Mouse (Mus musculus) bone marrow, adult 2 months (tissue): ENCODE measurements around the gene Furin.

Experiments used
- CTCF ChIP-seq: fragments of 200-500 bp; IDR thresholded peaks from 2 replicates; pipeline ENCODE4 v1.5.1; 2011; ENCODE audit warnings: low read length, control low read depth; ENCODE audit not compliant: control insufficient read depth, insufficient read depth
- POLR2A ChIP-seq: fragments of 200-500 bp; IDR thresholded peaks from 2 replicates; pipeline ENCODE4 v1.6.1; 2011; ENCODE audit warnings: low read depth, mild to moderate bottlenecking, control low read depth, low read length, borderline replicate concordance; ENCODE audit not compliant: control insufficient read depth

DNA sequence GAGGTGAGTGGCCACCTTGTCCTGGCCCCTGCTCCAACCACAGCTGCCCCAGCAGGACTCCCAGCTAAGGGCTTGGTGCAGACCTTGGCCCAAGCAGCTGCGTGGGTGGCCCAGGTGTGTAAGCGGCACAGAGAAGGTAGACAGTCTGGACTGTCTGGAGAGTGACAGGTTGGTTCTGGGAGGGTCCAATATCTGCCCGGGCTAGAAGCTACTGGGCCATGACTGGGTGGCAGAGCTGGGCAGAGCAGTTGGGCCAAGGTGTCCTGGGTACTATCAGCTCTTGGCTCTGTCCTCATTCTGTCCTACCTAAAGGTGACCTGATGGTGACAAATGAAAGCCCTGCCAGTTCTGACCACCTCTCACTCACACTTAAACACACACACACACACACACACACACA lies 37.9 kb upstream of the Furin start:
- TF ChIP-seq CTCF: no peak
- TF ChIP-seq POLR2A: 0 out of 2 replicates have a peak, but pooled peaks have one; percentile 9
